ENCODE assay signal across 34 mouse cellular contexts in the genomic region with DNA sequence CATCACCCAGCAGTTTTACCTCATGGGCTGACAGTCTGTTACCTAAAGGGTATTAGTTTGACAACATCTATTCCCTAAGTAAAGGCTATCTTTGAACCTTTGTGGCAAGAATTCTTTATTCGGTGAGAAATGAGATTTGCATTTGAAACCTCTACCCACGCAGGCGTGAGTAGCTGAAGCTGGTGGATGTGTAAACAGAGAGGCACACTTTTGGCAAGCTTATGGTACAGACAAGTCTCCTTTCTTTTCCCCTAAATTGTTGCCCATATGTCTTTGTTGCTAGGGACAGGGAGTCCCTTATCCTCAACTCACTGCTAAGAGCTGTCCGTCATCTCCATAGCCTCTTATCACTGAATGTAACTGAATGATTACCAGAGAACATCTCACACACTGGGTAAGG. TPM values are rescaled to one million over a fixed set of nuclear protein-coding genes. Genes with fewer than 3 reads are reported as not detected.
"Had no signal": no experiment of that assay in that cellular context is flagged by ENCODE, and none has a peak within 500 bp of the region (broad histone marks: within the 10 kb centered on the region; RNA-seq: fewer than 3 reads in every experiment).

No protein-coding gene starts in this region.

- H3K4me2 ChIP-seq: heart, embryonic 12.5 days; heart, embryonic 13.5 days; heart, embryonic 15.5 days; hindbrain, embryonic 12.5 days; hindbrain, embryonic 13.5 days; hindbrain, embryonic 14.5 days; hindbrain, embryonic 15.5 days; intestine, embryonic 15.5 days; kidney, embryonic 15.5 days had no signal

- DNase-seq: heart, postnatal 10 days; heart, postnatal 14 days; heart, postnatal 36 days; heart, postnatal 4 days; kidney, adult 11 months; kidney, adult 18-20 months; kidney, adult 2 months; kidney, adult 8-10 months; kidney, adult 9 months; kidney, postnatal 10 days; kidney, postnatal 14 days; kidney, postnatal 25 days; kidney, postnatal 36 days; kidney, postnatal 4 days; layer of hippocampus, adult 9-11 months; layer of hippocampus, postnatal 36 days had no signal

- H3K9ac ChIP-seq: heart, embryonic 12.5 days; heart, embryonic 13.5 days; heart, embryonic 15.5 days; hindbrain, embryonic 12.5 days; hindbrain, embryonic 13.5 days; hindbrain, embryonic 14.5 days; hindbrain, embryonic 15.5 days; intestine, embryonic 15.5 days; kidney, embryonic 15.5 days had no signal

- H3K4me3 ChIP-seq: heart, embryonic 12.5 days; heart, embryonic 13.5 days; heart, embryonic 15.5 days; hindbrain, embryonic 10.5 days; hindbrain, embryonic 12.5 days; hindbrain, embryonic 13.5 days; hindbrain, embryonic 15.5 days; intestine, embryonic 15.5 days; kidney, embryonic 15.5 days; layer of hippocampus, adult 2 months; left cerebral cortex, adult 2 months had no signal

- H3K27me3 ChIP-seq: heart, embryonic 12.5 days; heart, embryonic 13.5 days; heart, embryonic 15.5 days; hindbrain, embryonic 12.5 days; hindbrain, embryonic 13.5 days; hindbrain, embryonic 15.5 days; intestine, embryonic 15.5 days; kidney, embryonic 15.5 days had no signal

- ATAC-seq: hindbrain, embryonic 16.5 days; hindbrain, postnatal 0 days; inflammation-experienced regulatory T-cells, adult 6 months; intestine, embryonic 15.5 days; intestine, embryonic 16.5 days; intestine, postnatal 0 days had no signal

- H3K27ac ChIP-seq: heart, embryonic 13.5 days; heart, embryonic 15.5 days; hindbrain, embryonic 10.5 days; hindbrain, embryonic 12.5 days; hindbrain, embryonic 13.5 days; hindbrain, embryonic 14.5 days; hindbrain, embryonic 15.5 days; hindbrain, postnatal 0 days; intestine, embryonic 15.5 days; kidney, embryonic 15.5 days; kidney, postnatal 0 days; layer of hippocampus, adult 2 months; left cerebral cortex, adult 2 months had no signal

- H3K36me3 ChIP-seq: heart, embryonic 12.5 days; heart, embryonic 13.5 days; heart, embryonic 15.5 days; intestine, embryonic 15.5 days had no signal

- H3K4me1 ChIP-seq: heart, embryonic 12.5 days; heart, embryonic 13.5 days; heart, embryonic 15.5 days; hindbrain, embryonic 10.5 days; intestine, embryonic 15.5 days; kidney, embryonic 15.5 days had no signal

RNA-seq across cellular contexts. Expression of a gene that starts 21.3 kb away (rescaled TPM):
- polyA plus RNA-seq: inflammation-experienced regulatory T-cells, adult 6 months had no signal
